Comparison of ENCODE assay signal across 8 mouse cellular contexts in genomic region chr9:82974187-82974861, GRCm38 (mm10). TPM values are rescaled to one million over a fixed set of nuclear protein-coding genes. Genes with fewer than 3 reads are reported as not detected.
DNase-seq lines count a peak whose midpoint lies in the region; ATAC-seq lines count a peak whose summit lies in the region.

No protein-coding gene starts in this region.

- no peaks in the 10 kb centered on the region for H3K36me3 ChIP-seq in hindbrain, embryonic 15.5 days

- ATAC-seq in hindbrain, embryonic 15.5 days (ENCODE audit: low FRiP score, low read depth) = peak; percentile 79

- H3K9ac ChIP-seq in hindbrain, embryonic 15.5 days = peak overlapping the region; percentile 98

- peak; percentile 57 for DNase-seq in WW6 (ENCODE audit: low read depth, low spot score)
- DNase-seq in cerebellum, postnatal 36 days = peak; percentile 81 to 84
- DNase-seq in frontal cortex, postnatal 36 days (ENCODE audit: low spot score in 2 of 2) = peak; percentile 81 to 90
- DNase-seq in left cerebral cortex, adult 18-20 months (ENCODE audit: low spot score in 2 of 2) = peak; percentile 75 to 91
- DNase-seq in lung, postnatal 4 days = peak; percentile 89 to 95
- DNase-seq in retina, postnatal 1 day = peak; percentile 92
- peak; percentile 88 for DNase-seq in thymus, postnatal 4 days

- H3K27ac ChIP-seq in hindbrain, embryonic 15.5 days (replicated peaks) = peak overlapping the region; percentile 100

- peaks cover 28% of the 10 kb centered on the region for H3K4me1 ChIP-seq in hindbrain, embryonic 15.5 days (replicated peaks)

- H3K27me3 ChIP-seq in hindbrain, embryonic 15.5 days = no peaks in the 10 kb centered on the region

- peak overlapping the region; percentile 96 for H3K4me3 ChIP-seq in hindbrain, embryonic 15.5 days

- peak overlapping the region; percentile 86 for H3K4me2 ChIP-seq in hindbrain, embryonic 15.5 days

- 1% methylated on average over 72 of the region's 75 CpGs for WGBS in hindbrain, embryonic 15.5 days

- no peaks in the 10 kb centered on the region for H3K9me3 ChIP-seq in hindbrain, embryonic 15.5 days

RNA-seq across cellular contexts. Expression of gene Phip, which starts 1.0 kb away (rescaled TPM):
- polyA plus RNA-seq in hindbrain, embryonic 15.5 days (2015; fragmentation: Nextera tagmentation; extraction: Ambion mirVana) = 78.7 and 83.7 TPM in 2 replicates
- total RNA-seq in left cerebral cortex, adult 18-20 months (2021) = 10 to 100 TPM; 73.0 to 73.1 TPM

Comparison
In these comparisons a context has a peak if more than half of its experiments do, and no peak if none do; other contexts are left out.
1. Peak in every context shown above with its lines: DNase-seq, ATAC-seq, H3K4me3 ChIP-seq and H3K27ac ChIP-seq.